In the genomic region with DNA sequence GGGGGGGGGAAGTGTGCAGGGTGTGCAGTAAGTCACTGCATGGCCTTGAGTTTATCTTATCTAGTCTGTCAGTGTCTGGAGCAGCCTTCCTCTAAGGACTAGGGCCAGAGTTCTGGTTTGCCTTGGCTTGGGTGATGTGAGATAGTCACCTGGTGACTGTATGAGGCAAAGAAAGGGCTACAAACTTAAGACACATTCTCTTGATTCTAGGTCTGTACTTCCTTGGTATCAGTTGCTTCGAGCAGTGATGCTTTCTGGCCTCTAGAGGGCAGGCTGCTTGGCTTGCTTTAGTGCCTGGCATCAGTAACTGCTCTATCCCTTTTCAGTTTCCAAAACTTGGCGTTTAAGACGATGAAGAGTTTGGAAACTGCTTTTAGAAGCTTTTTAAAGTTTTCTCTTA, we compare ENCODE assay signal across 8 mouse cellular contexts. TPM values are rescaled to one million over a fixed set of nuclear protein-coding genes. Genes with fewer than 3 reads are reported as not detected.
DNase-seq lines count a peak whose midpoint lies in the region; ATAC-seq and TF ChIP-seq lines count a peak whose summit lies in the region.

No protein-coding gene starts in this region.

- no peak for ATAC-seq in kidney, embryonic 16.5 days (ENCODE audit: low FRiP score, low TSS enrichment)
- peak; percentile 80 for ATAC-seq in common myeloid progenitor, adult 5-6 weeks (replicated peaks; ENCODE audit: low read depth, poor library complexity, severe bottlenecking)
- ATAC-seq in monocyte, adult 5-6 weeks (replicated peaks; ENCODE audit: insufficient number of reproducible peaks, low FRiP score, low TSS enrichment, poor library complexity, severe bottlenecking): peak; percentile 67; the same call in 1 of the 2 replicates

- no peak overlapping the region for H3K4me3 ChIP-seq in kidney, adult 2 months (ENCODE audit: insufficient read depth, low read depth, low read length)
- no peak overlapping the region for H3K4me3 ChIP-seq in kidney, embryonic 16.5 days (ENCODE audit: low read length)
- H3K4me3 ChIP-seq in C2C12 (ENCODE audit: insufficient read depth, poor library complexity, severe bottlenecking) (no peak overlapping the region), ES-Bruce4 (ENCODE audit: low read depth, low read length) (no peak overlapping the region)

- 29% methylated on average over 3 of the region's 3 CpGs for WGBS in kidney, adult 2 months
- 63% methylated on average over 3 of the region's 3 CpGs for WGBS in kidney, embryonic 16.5 days

- no peak overlapping the region for H3ac ChIP-seq in C2C12 (ENCODE audit: control insufficient read depth, insufficient read length, low read depth)

- TF ChIP-seq CTCF in kidney, adult 2 months (conservative IDR thresholded peaks at IDR 0.05; ENCODE audit: insufficient read depth, insufficient read length, low read depth, low read length): peak; percentile 91
- TF ChIP-seq CTCF in C2C12 (IDR thresholded peaks at IDR 0.05; ENCODE audit: control insufficient read depth, insufficient read depth, insufficient read length) (peak; percentile 37), ES-Bruce4 (IDR thresholded peaks at IDR 0.05; ENCODE audit: low read depth, low read length) (peak; percentile 87)

- peaks cover 4% of the 10 kb centered on the region; the same call in 1 of the 2 replicates for H3K9me3 ChIP-seq in kidney, embryonic 16.5 days (ENCODE audit: low read length)
- 0 out of 2 replicates have a peak, but pooled peaks cover 2% of the 10 kb centered on the region for H3K9me3 ChIP-seq in ES-Bruce4 (replicated peaks; ENCODE audit: control insufficient read depth, insufficient read depth, low read length, poor library complexity, severe bottlenecking)

- peaks cover 100% of the 10 kb centered on the region for H3K79me3 ChIP-seq in C2C12 (ENCODE audit: low read depth)

- no peak for TF ChIP-seq EP300 in ES-Bruce4 (IDR thresholded peaks at IDR 0.05; ENCODE audit: insufficient read depth, low read depth, low read length)

- TF ChIP-seq POLR2A in kidney, adult 2 months (IDR thresholded peaks at IDR 0.05; ENCODE audit: low read depth, low read length): no peak
- no peak for TF ChIP-seq POLR2A in ES-Bruce4 (IDR thresholded peaks at IDR 0.05; ENCODE audit: insufficient read depth, low read length)

- no peak overlapping the region for H3K4me2 ChIP-seq in kidney, embryonic 16.5 days (replicated peaks; ENCODE audit: low read depth, low read length)

- no peak overlapping the region for H3K27ac ChIP-seq in kidney, adult 2 months (ENCODE audit: insufficient read depth, low read depth, low read length)
- no peak overlapping the region for H3K27ac ChIP-seq in kidney, embryonic 16.5 days (ENCODE audit: low read length)
- H3K27ac ChIP-seq in ES-Bruce4 (ENCODE audit: insufficient read depth, low read length): no peak overlapping the region

- H3K27me3 ChIP-seq in kidney, adult 2 months (replicated peaks; ENCODE audit: control insufficient read depth, insufficient read depth, low read length): no peaks in the 10 kb centered on the region
- H3K27me3 ChIP-seq in kidney, embryonic 16.5 days (ENCODE audit: insufficient read depth, low read length): no peaks in the 10 kb centered on the region
- no peaks in the 10 kb centered on the region for H3K27me3 ChIP-seq in C2C12 (ENCODE audit: control insufficient read depth, insufficient read depth, insufficient read length)
- no peaks in the 10 kb centered on the region for H3K27me3 ChIP-seq in ES-Bruce4 (ENCODE audit: control insufficient read depth, insufficient read depth, low read length, poor library complexity, severe bottlenecking)

- H3K36me3 ChIP-seq in kidney, adult 2 months (ENCODE audit: control insufficient read depth, insufficient read depth, low read length): no peaks in the 10 kb centered on the region
- peaks cover 25% of the 10 kb centered on the region for H3K36me3 ChIP-seq in kidney, embryonic 16.5 days (ENCODE audit: insufficient read depth, low read length)
- H3K36me3 ChIP-seq in C2C12 (ENCODE audit: control insufficient read depth, insufficient read depth) (peaks cover 68% of the 10 kb centered on the region), ES-Bruce4 (ENCODE audit: control insufficient read depth, insufficient read depth, low read length, poor library complexity, severe bottlenecking) (peaks cover 12% of the 10 kb centered on the region)

- no peaks in the 10 kb centered on the region for H3K4me1 ChIP-seq in kidney, adult 2 months (ENCODE audit: control insufficient read depth, insufficient read depth, low read length)
- peaks cover 25% of the 10 kb centered on the region for H3K4me1 ChIP-seq in kidney, embryonic 16.5 days (ENCODE audit: insufficient read depth, low read length)
- no peaks in the 10 kb centered on the region for H3K4me1 ChIP-seq in ES-Bruce4 (ENCODE audit: control insufficient read depth, insufficient read depth, low read length)

- H3K79me2 ChIP-seq in C2C12 (ENCODE audit: control insufficient read depth, insufficient read depth): peaks cover 100% of the 10 kb centered on the region

- H3K9ac ChIP-seq in kidney, embryonic 16.5 days (replicated peaks; ENCODE audit: low read length): no peak overlapping the region
- H3K9ac ChIP-seq in ES-Bruce4 (ENCODE audit: low read depth, poor library complexity, severe bottlenecking): no peak overlapping the region

- peak; percentile 56 for DNase-seq in kidney, adult 2 months
- DNase-seq in kidney, postnatal 36 days: peak; percentile 47 to 67
- no peak for DNase-seq in testis, postnatal 14 days (ENCODE audit: low spot score)

TF ChIP-seq in C2C12, 6 proteins besides CTCF, POLR2A, EP300 and RAD21:
- no peak for TF ChIP-seq MYOG (IDR thresholded peaks at IDR 0.05; ENCODE audit: control insufficient read depth, extremely low read depth, insufficient read length)
- TF ChIP-seq USF1 (IDR thresholded peaks at IDR 0.05; ENCODE audit: low read depth): no peak
- no peak for TF ChIP-seq FOSL1 (IDR thresholded peaks at IDR 0.05; ENCODE audit: insufficient read depth, low read length, poor library complexity, severe bottlenecking)
- no peak for TF ChIP-seq MAX (IDR thresholded peaks at IDR 0.05)
- no peak for TF ChIP-seq CEBPB (IDR thresholded peaks at IDR 0.05; ENCODE audit: low read depth)
- no peak for TF ChIP-seq MYOD1 (IDR thresholded peaks at IDR 0.05; ENCODE audit: control insufficient read depth, insufficient read length, low read depth)

RNA-seq across cellular contexts. Expression of gene Map4k4, which starts 10.7 kb away (rescaled TPM):
- polyA plus RNA-seq in kidney, adult 2 months (2012; rRNA removed): 28.3 and 29.2 TPM in 2 replicates
- polyA plus RNA-seq in kidney, embryonic 16.5 days (2015; fragmentation: Nextera tagmentation; extraction: Ambion mirVana): 14.3 and 20.2 TPM in 2 replicates
- polyA plus RNA-seq in C2C12 (2012; fragmentation: generic; extraction: Trizol): 141 TPM
- 289 and 308 TPM in 2 replicates for polyA plus RNA-seq in ES-Bruce4 (2011; ENCODE audit: insufficient read depth, insufficient read length, low read depth, missing spikeins)
- total RNA-seq in common myeloid progenitor, adult 5-6 weeks (2017): 118 and 130 TPM in 2 replicates
- 327 to 401 TPM (median 363 TPM) in 3 replicates for total RNA-seq in monocyte, adult 5-6 weeks (2017)

Comparison
In these comparisons a context has a peak if more than half of its experiments do, and no peak if none do; other contexts are left out.
1. CTCF ChIP-seq: peak in every context shown above with its lines; median percentile 91 in kidney, adult 2 months; 87 in ES-Bruce4; 37 in C2C12.